Mouse (Mus musculus): Measurements from ENCODE around the gene Xrcc4.

Gene Xrcc4

DNA sequence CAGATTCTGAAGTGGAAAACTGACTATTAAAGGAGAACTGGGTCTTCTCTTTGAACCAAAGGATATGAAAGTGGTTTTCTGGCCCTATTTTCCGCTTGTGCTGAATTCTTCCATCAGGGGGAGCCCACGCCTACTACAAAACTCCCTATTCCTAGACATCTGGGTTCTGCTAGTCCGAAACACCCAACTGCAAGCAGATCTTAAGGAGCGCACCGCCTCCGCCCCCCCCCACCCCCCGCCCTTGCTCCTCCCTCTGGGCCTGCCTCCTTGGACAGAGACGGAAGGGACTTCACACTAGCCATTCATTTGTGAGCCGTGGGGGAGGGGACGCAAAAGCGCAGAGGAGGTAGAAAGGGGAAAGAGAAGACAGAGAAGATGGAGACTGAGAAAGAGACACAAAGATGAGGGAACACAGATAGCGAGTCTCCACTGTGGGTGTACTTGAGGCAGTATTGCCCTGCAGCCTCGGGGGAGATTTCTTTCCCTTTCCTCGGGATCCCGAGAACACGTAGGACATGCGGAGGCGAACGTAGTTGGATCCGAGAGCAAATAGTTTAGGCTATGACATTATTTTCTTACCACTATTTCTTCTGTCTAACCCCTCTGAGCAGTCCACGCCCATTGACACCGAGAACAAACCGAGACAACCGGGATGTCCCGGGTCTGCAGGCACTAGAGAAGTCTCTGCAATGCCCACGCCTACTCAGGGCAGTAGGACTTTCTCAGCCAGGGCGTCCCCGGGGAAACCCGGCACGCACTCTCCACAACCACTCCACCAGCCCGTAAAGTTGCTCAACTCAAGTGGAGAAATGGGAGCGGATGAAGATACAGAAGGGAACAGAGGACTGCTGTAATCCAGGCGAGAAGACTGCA lies 348.9 kb downstream of the Xrcc4 start:
- in situ Hi-C loops (cut with MboI, MseI) = no loop called here

GRCm38 (mm10) chr13:89739696-89740242 lies 349.6 kb downstream of the Xrcc4 start:
- in situ Hi-C loops (cut with MboI, MseI) = no loop called here

GRCm38 (mm10) chr13:89738776-89739695 lies 350.4 kb downstream of the Xrcc4 start:
- in situ Hi-C loops (cut with MboI, MseI) = no loop called here

DNA sequence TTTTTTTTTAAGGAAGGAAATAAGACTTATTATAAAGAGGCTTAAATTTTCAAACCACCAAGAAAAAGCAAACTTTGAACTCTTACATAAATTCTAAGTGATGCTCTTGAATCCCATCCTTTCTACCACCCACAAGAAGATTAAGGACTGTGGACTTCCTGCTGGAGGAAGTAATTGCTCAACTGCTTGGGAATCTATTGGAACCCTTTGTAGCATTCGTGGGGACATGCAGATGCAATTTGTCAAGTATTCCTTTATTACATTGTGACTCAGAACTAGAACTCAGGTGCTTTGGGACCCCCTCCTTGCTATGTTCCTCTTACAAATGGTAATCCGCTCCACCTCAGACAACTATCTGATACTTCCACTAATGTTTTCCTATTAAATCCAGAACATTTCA lies 351.1 kb downstream of the Xrcc4 start:
- in situ Hi-C loops (cut with MboI, MseI) = no loop called here

GRCm38 (mm10) chr13:89735111-89735510 lies 354.3 kb downstream of the Xrcc4 start:
- in situ Hi-C loops (cut with MboI, MseI) = no loop called here

DNA sequence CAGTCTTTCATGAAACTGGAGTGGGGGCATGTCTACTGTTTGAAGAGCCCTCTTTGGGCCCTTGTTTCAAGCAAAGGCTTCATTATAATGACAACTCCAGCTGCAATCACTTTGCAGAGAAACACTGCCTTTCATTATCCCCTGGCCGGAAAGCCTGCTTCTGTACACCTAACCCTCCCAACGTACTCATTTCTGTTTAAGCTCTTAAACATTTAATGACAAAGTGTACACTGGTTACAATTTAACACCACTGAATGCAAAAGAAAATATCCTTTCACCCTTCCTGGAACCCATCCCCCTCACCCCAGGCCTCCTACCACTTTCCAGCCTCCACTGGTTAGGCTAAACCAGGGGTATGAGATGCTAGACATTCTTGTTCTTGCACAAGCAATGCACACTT lies 362.9 kb downstream of the Xrcc4 start:
- in situ Hi-C loops (cut with MboI, MseI) = no loop called here
